Mouse (Mus musculus) lung, embryonic 16.5 days (tissue): ENCODE data around the gene Pi4kb. TPM values are rescaled to one million over a fixed set of nuclear protein-coding genes. Genes with fewer than 3 reads are reported as not detected.
"Not testable (repeated sequence)": the region's sequence is repeated elsewhere in the genome, so short reads cannot be mapped to it uniquely, and the experiment has no call there.

ENCODE experiments used
- ATAC-seq: fragments of 200-750 bp; cut with Nextera tagmentation; 2 replicates; pipeline ENCODE4 v1.8.0; 2017; ENCODE audit warnings: low read depth, mild to moderate bottlenecking, moderate library complexity
- H3K27ac ChIP-seq: fragments of 300-500 bp; sonication (generic); 2 replicates; pipeline ENCODE4 v1.5.1; 2014; ENCODE audit warnings: mild to moderate bottlenecking, control low read depth, low read length
- H3K27me3 ChIP-seq: fragments of 300-500 bp; sonication (generic); 2 replicates; pipeline ENCODE4 v1.6.1; 2014; ENCODE audit warnings: low read depth, low read length, mixed read lengths; ENCODE audit not compliant: control insufficient read depth, insufficient read depth
- H3K36me3 ChIP-seq: fragments of 300-500 bp; sonication (generic); 2 replicates; pipeline ENCODE4 v1.6.1; 2014; ENCODE audit warnings: low read length; ENCODE audit not compliant: control insufficient read depth, insufficient read depth
- H3K4me1 ChIP-seq: fragments of 300-500 bp; sonication (generic); replicated peaks from 2 replicates; pipeline ENCODE4 v1.6.1; 2014; ENCODE audit warnings: low read length, mixed read lengths; ENCODE audit not compliant: control insufficient read depth, insufficient read depth
- H3K4me2 ChIP-seq: fragments of 300-500 bp; sonication (generic); 2 replicates; pipeline ENCODE4 v1.6.1; 2014; ENCODE audit warnings: low read depth, low read length, control low read depth
- H3K4me3 ChIP-seq: fragments of 300-500 bp; sonication (generic); 2 replicates; pipeline ENCODE4 v1.5.1; 2014; ENCODE audit warnings: mild to moderate bottlenecking, low read length, control low read depth
- H3K9ac ChIP-seq: fragments of 300-500 bp; sonication (generic); 2 replicates; pipeline ENCODE4 v1.6.1; 2014; ENCODE audit warnings: low read length, control low read depth
- H3K9me3 ChIP-seq: fragments of 300-500 bp; sonication (generic); 2 replicates; pipeline ENCODE4 v1.6.1; 2016; ENCODE audit warnings: low read length; ENCODE audit not compliant: control insufficient read depth
- WGBS: fragments of 180-500 bp; shearing (Covaris S2); extraction: QIAGEN DNeasy Blood & Tissue Kit; methylation state at CpG from one replicate; pipeline ENCODE4 v1.1.7; 2014; 5-methylcytosine and 5-hydroxymethylcytosine counted together
- polyA plus RNA-seq: library from polyadenylated mRNA; unstranded; fragments of >200 nt; fragmentation: Nextera tagmentation; extraction: Ambion mirVana; gene quantifications from 2 replicates; pipeline ENCODE4 v1.2.1, GENCODE M21; 2015

The Pi4kb gene
- polyA plus RNA-seq, 1 experiment from 2014 or later, result 25.7 TPM

DNA sequence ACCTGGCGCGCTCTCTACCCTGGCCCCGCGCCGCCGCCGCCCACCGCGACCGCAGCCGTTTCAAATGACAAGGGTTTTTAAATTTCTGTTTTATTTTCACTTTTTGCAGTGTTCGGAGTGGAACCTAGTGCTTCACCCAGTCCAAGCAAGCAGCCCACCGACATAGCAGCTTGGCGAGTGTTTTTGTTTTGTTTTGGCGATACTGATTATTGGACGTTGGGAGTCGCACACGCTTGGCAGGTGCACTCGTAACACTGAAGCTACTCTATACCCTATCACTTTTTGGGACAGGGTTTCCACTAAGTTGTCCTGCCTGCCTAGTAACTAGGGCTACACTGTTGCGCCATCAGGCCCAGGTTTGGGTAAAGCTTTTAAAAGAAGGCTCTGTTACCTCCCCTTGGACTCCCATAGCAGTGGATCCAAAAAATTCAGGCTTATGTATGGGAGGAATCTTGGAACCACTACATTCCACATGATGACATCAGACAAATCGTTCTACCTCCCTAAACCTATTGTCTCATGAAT is 42.1 kb downstream of the Pi4kb start:
- 4% methylated on average over 21 of the region's 21 CpGs for WGBS

DNA sequence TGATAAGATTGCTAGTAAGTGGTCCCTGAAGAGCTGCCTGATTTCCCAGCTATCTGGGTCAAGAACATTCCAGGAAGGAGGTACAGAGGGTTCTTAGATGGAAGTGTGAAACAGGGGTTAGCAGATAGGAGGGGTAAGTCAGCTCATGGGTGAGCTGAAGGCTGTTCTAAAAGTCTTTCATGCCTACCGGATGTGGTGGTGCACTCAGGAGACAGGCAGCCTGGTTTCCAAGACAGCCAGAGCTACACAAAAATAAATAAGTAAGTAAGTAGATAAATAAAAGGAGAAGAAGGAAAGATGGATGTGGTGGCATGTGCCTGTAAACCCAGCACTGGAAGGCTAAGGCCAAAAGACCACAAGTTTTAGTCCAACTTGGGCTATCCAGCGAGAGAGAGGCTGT is 44.2 kb downstream of the Pi4kb start:
- Histone ChIP-seq H3K4me1 (peaks cover 10% of the 10 kb centered on the region), H3K4me3 (no peak overlapping the region), H3K9ac (no peak overlapping the region), H3K4me2 (no peak overlapping the region), H3K36me3 (no peaks in the 10 kb centered on the region), H3K9me3 (no peaks in the 10 kb centered on the region), H3K27ac (no peak overlapping the region), H3K27me3 (no peaks in the 10 kb centered on the region)
- no peak for ATAC-seq
- WGBS, result 60% methylated on average over 2 of the region's 2 CpGs

More for the DNA sequence above, 42.1 kb downstream of the Pi4kb start:
- peaks cover 16% of the 10 kb centered on the region for H3K4me1 ChIP-seq
- peak overlapping the region; percentile 97 for H3K27ac ChIP-seq
- ATAC-seq, result no peak
- H3K9ac ChIP-seq, result peak overlapping the region; percentile 65
- H3K27me3 ChIP-seq, result no peaks in the 10 kb centered on the region
- peaks cover under 1% of the 10 kb centered on the region; the same call in 1 of the 2 replicates for H3K36me3 ChIP-seq
- H3K4me2 ChIP-seq, result peak overlapping the region; percentile 87
- H3K4me3 ChIP-seq, result peak overlapping the region; percentile 72
- no peaks in the 10 kb centered on the region for H3K9me3 ChIP-seq

DNA sequence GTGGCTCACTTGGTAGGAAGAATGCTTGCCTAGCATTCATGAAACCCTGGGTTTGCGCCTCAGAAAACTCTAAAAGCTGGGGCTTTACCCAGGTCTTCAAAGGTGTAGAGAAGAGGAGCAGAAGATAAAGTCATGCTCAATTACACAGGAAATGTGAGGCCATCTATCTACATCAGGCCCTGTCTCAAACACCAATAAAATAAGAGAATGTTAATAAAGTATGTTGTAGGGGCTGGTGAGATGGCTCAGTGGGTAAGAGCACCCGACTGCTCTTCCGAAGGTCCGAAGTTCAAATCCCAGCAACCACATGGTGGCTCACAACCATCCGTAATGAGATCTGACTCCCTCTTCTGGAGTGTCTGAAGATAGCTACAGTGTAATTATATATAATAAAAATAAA is 46.4 kb downstream of the Pi4kb start:
- H3K27ac ChIP-seq, H3K4me2 ChIP-seq, H3K9me3 ChIP-seq, H3K36me3 ChIP-seq, H3K9ac ChIP-seq, ATAC-seq, H3K4me3 ChIP-seq, H3K27me3 ChIP-seq: not testable (repeated sequence)
- H3K4me1 ChIP-seq, result peaks cover 17% of the 10 kb centered on the region
- WGBS, result 71% methylated on average over 5 of the region's 5 CpGs

DNA sequence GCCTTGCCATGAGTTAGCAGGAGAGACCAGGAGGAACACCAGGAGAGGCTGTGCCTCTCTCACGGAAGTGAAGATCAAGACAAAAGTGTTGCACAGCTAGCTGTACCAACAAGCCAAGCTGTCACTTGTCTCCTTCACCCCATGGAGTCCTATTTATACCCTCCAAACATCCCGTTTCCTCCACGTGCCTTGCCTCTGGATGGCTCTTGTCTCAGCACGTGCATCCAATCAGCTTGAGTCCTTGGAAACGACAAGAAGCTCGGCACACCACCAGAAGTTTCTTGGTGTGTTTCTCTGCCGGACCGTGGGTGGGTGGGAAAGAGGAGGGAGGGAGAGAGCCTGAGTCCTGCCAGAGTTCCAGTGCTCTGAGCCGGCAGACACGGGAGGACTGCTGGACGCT is 50.0 kb downstream of the Pi4kb start:
- Histone ChIP-seq H3K9ac (peak overlapping the region; percentile 33), H3K9me3 (no peaks in the 10 kb centered on the region), H3K4me2 (peak overlapping the region; percentile 47), H3K36me3 (no peaks in the 10 kb centered on the region), H3K27me3 (no peaks in the 10 kb centered on the region), H3K4me1 (peaks cover 16% of the 10 kb centered on the region), H3K4me3 (peak overlapping the region; percentile 14; the same call in 1 of the 2 replicates), H3K27ac (peak overlapping the region; percentile 8; the same call in 1 of the 2 replicates)
- WGBS, result 5% methylated on average over 11 of the region's 11 CpGs
- ATAC-seq, result peak; percentile 78

DNA sequence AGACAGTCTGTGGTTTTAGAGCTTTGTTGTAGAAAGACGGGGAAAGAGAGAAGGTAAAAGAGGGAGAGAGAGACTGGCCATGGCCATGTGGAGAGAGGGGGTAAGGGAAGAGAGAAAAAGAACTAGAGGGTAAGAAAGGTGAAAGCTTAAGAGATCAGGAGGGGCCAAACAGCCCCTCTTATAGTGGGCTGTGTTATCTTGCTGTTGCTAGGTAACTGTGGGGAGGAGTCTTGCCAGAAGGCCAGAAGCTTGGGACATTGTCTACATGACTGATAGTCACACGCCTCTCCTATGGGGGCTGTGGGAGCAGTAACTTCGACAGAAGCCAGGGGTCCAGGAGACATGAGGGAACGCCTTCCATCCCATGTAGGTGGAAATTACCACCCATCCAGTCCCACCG is 50.7 kb downstream of the Pi4kb start:
- no peak overlapping the region for H3K27ac ChIP-seq
- H3K4me2 ChIP-seq, result peak overlapping the region; percentile 47
- WGBS, result 23% methylated on average over 5 of the region's 5 CpGs
- no peak overlapping the region for H3K4me3 ChIP-seq
- H3K36me3 ChIP-seq, result no peaks in the 10 kb centered on the region
- no peak overlapping the region for H3K9ac ChIP-seq
- ATAC-seq, result no peak
- H3K27me3 ChIP-seq, result no peaks in the 10 kb centered on the region
- H3K9me3 ChIP-seq, result no peaks in the 10 kb centered on the region
- peaks cover 16% of the 10 kb centered on the region for H3K4me1 ChIP-seq

DNA sequence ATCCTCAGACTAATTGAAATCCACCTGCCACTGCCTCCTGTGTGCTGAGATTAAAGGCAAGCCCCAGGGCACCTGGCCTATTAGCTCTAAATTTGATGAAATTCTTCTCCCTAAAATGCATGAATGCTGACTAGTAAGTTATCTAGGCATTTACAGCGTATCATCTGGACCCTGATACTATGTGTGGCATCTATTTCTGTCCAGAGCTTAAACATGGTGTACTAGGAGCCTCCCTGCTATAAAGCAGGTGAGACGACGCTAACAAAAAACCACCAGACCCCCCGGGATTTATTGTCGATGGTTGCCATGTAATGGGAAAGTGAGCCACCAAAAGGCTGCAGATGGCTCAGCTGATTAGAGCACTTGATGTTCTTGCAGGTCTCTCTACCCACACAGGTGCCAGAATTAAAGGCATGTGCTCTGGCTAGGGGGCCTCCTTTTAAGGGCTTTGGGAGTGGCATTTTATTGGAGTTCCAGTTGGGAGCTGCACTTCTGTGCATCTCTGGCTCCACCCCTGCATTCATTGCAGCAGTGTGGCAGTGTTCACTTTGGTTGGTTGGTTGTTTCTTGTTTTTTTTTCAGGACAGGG is 52.6 kb downstream of the Pi4kb start:
- no peak overlapping the region for H3K9ac ChIP-seq
- WGBS, result 67% methylated on average over 5 of the region's 5 CpGs
- H3K27me3 ChIP-seq, result no peaks in the 10 kb centered on the region

DNA sequence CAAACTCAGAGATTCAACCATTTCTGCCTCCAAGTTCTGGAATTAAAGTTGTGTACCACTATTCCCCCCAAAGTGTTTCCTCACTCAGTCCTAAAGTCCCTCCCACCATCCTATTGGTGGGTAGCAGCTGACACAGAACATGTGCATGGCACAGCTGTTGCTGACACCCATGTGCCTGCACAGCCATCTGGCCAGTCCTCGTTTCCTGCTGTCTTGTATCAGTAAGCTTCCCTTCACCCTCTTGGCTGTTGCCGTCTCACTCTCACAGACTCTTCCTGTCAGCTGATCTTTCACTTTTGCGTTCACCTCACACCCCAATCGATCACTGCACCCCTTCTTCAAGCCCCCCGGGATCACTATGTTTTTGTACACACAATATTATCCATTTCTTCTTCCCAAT is 53.2 kb downstream of the Pi4kb start:
- no peak overlapping the region for H3K4me2 ChIP-seq
- ATAC-seq, result peak; percentile 61
- H3K9ac ChIP-seq, result no peak overlapping the region
- no peaks in the 10 kb centered on the region for H3K27me3 ChIP-seq
- no peaks in the 10 kb centered on the region for H3K9me3 ChIP-seq
- H3K4me3 ChIP-seq, result no peak overlapping the region
- WGBS, result 37% methylated on average over 5 of the region's 5 CpGs
- H3K4me1 ChIP-seq, result peaks cover 16% of the 10 kb centered on the region
- peaks cover 5% of the 10 kb centered on the region; the same call in 1 of the 2 replicates for H3K36me3 ChIP-seq
- no peak overlapping the region for H3K27ac ChIP-seq

More for the DNA sequence above, 52.6 kb downstream of the Pi4kb start:
- Histone ChIP-seq H3K9me3 (no peaks in the 10 kb centered on the region), H3K4me2 (no peak overlapping the region), H3K36me3 (peaks cover 3% of the 10 kb centered on the region; the same call in 1 of the 2 replicates), H3K4me3 (no peak overlapping the region), H3K4me1 (peaks cover 16% of the 10 kb centered on the region), H3K27ac (no peak overlapping the region)
- no peak for ATAC-seq

DNA sequence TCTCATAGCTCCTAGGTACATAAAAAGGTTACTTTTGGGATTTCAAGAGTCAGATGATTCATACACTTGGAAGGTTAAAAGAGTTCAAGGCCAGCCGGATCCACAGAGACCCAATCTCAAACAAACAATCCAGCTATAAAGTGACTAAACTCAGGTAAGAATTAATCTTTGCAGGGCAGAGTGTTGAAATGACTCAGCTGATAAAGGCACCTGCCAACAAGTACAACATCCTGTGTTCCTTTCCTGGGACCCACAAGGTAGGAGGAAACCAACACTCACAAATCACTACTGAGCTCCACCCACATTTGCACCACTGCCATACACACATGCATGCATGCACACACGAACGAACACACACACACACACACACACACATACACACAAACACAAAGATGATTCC is 54.1 kb downstream of the Pi4kb start:
- Histone ChIP-seq H3K4me1 (peaks cover 16% of the 10 kb centered on the region), H3K36me3 (peaks cover 13% of the 10 kb centered on the region), H3K9ac (no peak overlapping the region), H3K27ac (no peak overlapping the region), H3K4me3 (no peak overlapping the region), H3K4me2 (no peak overlapping the region), H3K27me3 (no peaks in the 10 kb centered on the region), H3K9me3 (no peaks in the 10 kb centered on the region)
- ATAC-seq, result no peak
- WGBS, result 68% methylated on average over 3 of the region's 3 CpGs

DNA sequence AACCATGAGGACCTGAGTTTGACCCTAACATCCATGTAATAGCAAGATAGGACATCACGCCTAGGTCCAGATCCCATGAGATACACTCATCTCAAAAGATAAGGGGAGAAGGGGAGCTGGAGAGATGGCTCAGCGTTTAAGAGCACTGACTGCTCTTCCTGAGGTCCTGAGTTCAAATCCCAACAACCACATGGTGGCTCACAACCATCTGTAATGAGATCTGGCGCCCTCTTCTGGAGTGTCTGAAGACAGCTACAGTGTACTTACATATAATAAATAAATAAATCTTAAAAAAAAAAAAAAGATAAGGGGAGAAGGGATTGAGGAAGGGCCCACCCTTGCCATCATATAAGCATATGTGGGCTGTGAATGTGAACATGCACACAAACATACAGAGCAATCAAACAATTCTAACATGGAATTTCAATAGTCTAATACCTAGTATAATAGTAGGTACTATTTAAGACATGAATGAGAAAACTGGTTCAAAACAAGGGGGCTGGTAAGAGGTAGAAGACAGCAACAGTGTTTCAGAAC is 54.8 kb downstream of the Pi4kb start:
- not testable (repeated sequence) for H3K27ac ChIP-seq, H3K9me3 ChIP-seq, H3K9ac ChIP-seq, H3K4me3 ChIP-seq, H3K4me2 ChIP-seq, H3K27me3 ChIP-seq, ATAC-seq
- WGBS, result 69% methylated on average over 3 of the region's 3 CpGs
- peaks cover 20% of the 10 kb centered on the region for H3K36me3 ChIP-seq
- H3K4me1 ChIP-seq, result peaks cover 13% of the 10 kb centered on the region
